Mouse (Mus musculus): ENCODE measurements around the gene Col1a1. TPM values are rescaled to one million over a fixed set of nuclear protein-coding genes. Genes with fewer than 3 reads are reported as not detected.
"Not testable (repeated sequence)": the region's sequence is repeated elsewhere in the genome, so short reads cannot be mapped to it uniquely, and the experiment has no call there.

Col1a1 gene
- polyA plus RNA-seq, 1 experiment from 2014 or later, result 569 TPM

GRCm38 (mm10) chr11:94967419-94967818 lies 31.4 kb downstream of the Col1a1 start, which contains the start of gene Hils1:
Gene Hils1 (plus strand): TSS chr11:94967593.
- Histone ChIP-seq H3K4me1 (no peaks in the 10 kb centered on the region), H3K36me3 (no peaks in the 10 kb centered on the region), H3K9ac (replicated peaks) (no peak within 1 kb of the TSS), H3K4me2 (replicated peaks) (no peak within 1 kb of the TSS), H3K4me3 (no peak within 1 kb of the TSS), H3K27me3 (peaks cover 16% of the 10 kb centered on the region), H3K9me3 (no peaks in the 10 kb centered on the region), H3K27ac (replicated peaks) (no peak within 1 kb of the TSS)
- 47% methylated on average over 4 of the region's 4 CpGs for WGBS
- no peak for ATAC-seq (ENCODE audit: low FRiP score, low read depth)

- H3K9me3 ChIP-seq, result no peaks in the 10 kb centered on the region
- H3K27ac ChIP-seq (replicated peaks), result no peak overlapping the region
- 77% methylated on average over 7 of the region's 7 CpGs for WGBS
- H3K4me1 ChIP-seq, result 0 out of 2 replicates have a peak, but pooled peaks cover 2% of the 10 kb centered on the region
- no peaks in the 10 kb centered on the region for H3K36me3 ChIP-seq
- H3K27me3 ChIP-seq, result peaks cover 21% of the 10 kb centered on the region
- no peak overlapping the region for H3K4me3 ChIP-seq
- no peak for ATAC-seq (ENCODE audit: low FRiP score, low read depth)
- no peak overlapping the region for H3K9ac ChIP-seq (replicated peaks)
- H3K4me2 ChIP-seq (replicated peaks), result no peak overlapping the region
These were observed 32.2 kb downstream of the Col1a1 start for GRCm38 (mm10) chr11:94968187-94968586.

GRCm38 (mm10) chr11:94969709-94970108 lies 33.7 kb downstream of the Col1a1 start:
- not testable (repeated sequence) for H3K9me3 ChIP-seq; H3K27ac ChIP-seq (replicated peaks); H3K4me3 ChIP-seq; H3K36me3 ChIP-seq; H3K4me2 ChIP-seq (replicated peaks); H3K9ac ChIP-seq (replicated peaks); H3K4me1 ChIP-seq; ATAC-seq (ENCODE audit: low FRiP score, low read depth)
- 93% methylated on average over 4 of the region's 4 CpGs for WGBS
- H3K27me3 ChIP-seq, result peaks cover 21% of the 10 kb centered on the region

GRCm38 (mm10) chr11:94970210-94970943 lies 34.4 kb downstream of the Col1a1 start:
- 0 out of 2 replicates have a peak, but pooled peaks cover 3% of the 10 kb centered on the region for H3K4me1 ChIP-seq
- peak; percentile 44; the same call in 1 of the 2 replicates for ATAC-seq (ENCODE audit: low FRiP score, low read depth)
- H3K36me3 ChIP-seq, result no peaks in the 10 kb centered on the region
- peaks cover 21% of the 10 kb centered on the region for H3K27me3 ChIP-seq
- H3K4me3 ChIP-seq, result no peak overlapping the region
- no peak overlapping the region for H3K4me2 ChIP-seq (replicated peaks)
- 69% methylated on average over 15 of the region's 15 CpGs for WGBS
- no peak overlapping the region for H3K27ac ChIP-seq (replicated peaks)
- no peak overlapping the region for H3K9ac ChIP-seq (replicated peaks)
- no peaks in the 10 kb centered on the region for H3K9me3 ChIP-seq

- Histone ChIP-seq H3K27me3 (peaks cover 21% of the 10 kb centered on the region), H3K9ac (replicated peaks) (no peak overlapping the region), H3K27ac (replicated peaks) (no peak overlapping the region), H3K4me3 (no peak overlapping the region), H3K9me3 (no peaks in the 10 kb centered on the region), H3K4me2 (replicated peaks) (no peak overlapping the region), H3K36me3 (no peaks in the 10 kb centered on the region), H3K4me1 (0 out of 2 replicates have a peak, but pooled peaks cover 3% of the 10 kb centered on the region)
- ATAC-seq (ENCODE audit: low FRiP score, low read depth), result no peak
- 66% methylated on average over 16 of the region's 16 CpGs for WGBS
These were observed 36.0 kb downstream of the Col1a1 start for GRCm38 (mm10) chr11:94971895-94972615.

- H3K36me3 ChIP-seq, result no peaks in the 10 kb centered on the region
- no peak overlapping the region for H3K9ac ChIP-seq (replicated peaks)
- no peak overlapping the region for H3K27ac ChIP-seq (replicated peaks)
- H3K4me2 ChIP-seq (replicated peaks), result no peak overlapping the region
- H3K4me1 ChIP-seq, result 0 out of 2 replicates have a peak, but pooled peaks cover 3% of the 10 kb centered on the region
- H3K4me3 ChIP-seq, result no peak overlapping the region
- no peak for ATAC-seq (ENCODE audit: low FRiP score, low read depth)
- WGBS, result 74% methylated on average over 5 of the region's 5 CpGs
- no peaks in the 10 kb centered on the region for H3K9me3 ChIP-seq
- peaks cover 21% of the 10 kb centered on the region for H3K27me3 ChIP-seq
These were observed 36.9 kb downstream of the Col1a1 start for GRCm38 (mm10) chr11:94972887-94973286.

- H3K4me2 ChIP-seq (replicated peaks), result no peak overlapping the region
- no peak overlapping the region for H3K27ac ChIP-seq (replicated peaks)
- H3K36me3 ChIP-seq, result no peaks in the 10 kb centered on the region
- ATAC-seq (ENCODE audit: low FRiP score, low read depth), result no peak
- peaks cover 7% of the 10 kb centered on the region; the same call in 1 of the 2 replicates for H3K4me1 ChIP-seq
- H3K9ac ChIP-seq (replicated peaks), result no peak overlapping the region
- peaks cover 21% of the 10 kb centered on the region for H3K27me3 ChIP-seq
- WGBS, result 42% methylated on average over 4 of the region's 4 CpGs
- H3K4me3 ChIP-seq, result no peak overlapping the region
- H3K9me3 ChIP-seq, result no peaks in the 10 kb centered on the region
These were observed 37.3 kb downstream of the Col1a1 start for GRCm38 (mm10) chr11:94973313-94973712.

- no peak for ATAC-seq (ENCODE audit: low FRiP score, low read depth)
- H3K4me2 ChIP-seq (replicated peaks), result no peak overlapping the region
These were observed 38.9 kb downstream of the Col1a1 start for GRCm38 (mm10) chr11:94974951-94975350.

GRCm38 (mm10) chr11:94976199-94976598 lies 40.2 kb downstream of the Col1a1 start, which contains the start of gene Sgca:
Gene Sgca (minus strand): TSS chr11:94976327.
- H3K4me2 ChIP-seq (replicated peaks), result no peak within 1 kb of the TSS
- no peak within 1 kb of the TSS for H3K27ac ChIP-seq (replicated peaks)
- no peak for ATAC-seq (ENCODE audit: low FRiP score, low read depth)
- H3K9me3 ChIP-seq, result no peaks in the 10 kb centered on the region
- WGBS, result 73% methylated on average over 5 of the region's 5 CpGs
- H3K27me3 ChIP-seq, result peaks cover 17% of the 10 kb centered on the region
- peaks cover 11% of the 10 kb centered on the region; the same call in 1 of the 2 replicates for H3K4me1 ChIP-seq
- H3K9ac ChIP-seq (replicated peaks), result no peak within 1 kb of the TSS
- H3K4me3 ChIP-seq, result no peak within 1 kb of the TSS
- no peaks in the 10 kb centered on the region for H3K36me3 ChIP-seq

More at GRCm38 (mm10) chr11:94974951-94975350, 38.9 kb downstream of the Col1a1 start:
- Histone ChIP-seq H3K36me3 (no peaks in the 10 kb centered on the region), H3K27me3 (peaks cover 21% of the 10 kb centered on the region), H3K4me1 (peaks cover 11% of the 10 kb centered on the region; the same call in 1 of the 2 replicates), H3K27ac (replicated peaks) (no peak overlapping the region), H3K9ac (replicated peaks) (no peak overlapping the region), H3K9me3 (no peaks in the 10 kb centered on the region), H3K4me3 (no peak overlapping the region)
- WGBS, result 87% methylated on average over 2 of the region's 2 CpGs

GRCm38 (mm10) chr11:94978178-94978915 lies 42.3 kb downstream of the Col1a1 start:
- ATAC-seq (ENCODE audit: low FRiP score, low read depth), result peak; percentile 71
- 50% methylated on average over 9 of the region's 9 CpGs for WGBS
- Histone ChIP-seq H3K36me3 (no peaks in the 10 kb centered on the region), H3K27ac (replicated peaks) (peak overlapping the region; percentile 86), H3K4me2 (replicated peaks) (peak overlapping the region; percentile 45), H3K4me3 (peak overlapping the region; percentile 18), H3K9me3 (no peaks in the 10 kb centered on the region), H3K27me3 (no peaks in the 10 kb centered on the region), H3K9ac (replicated peaks) (0 out of 2 replicates have a peak overlapping the region, but pooled peaks have one; percentile 24), H3K4me1 (peaks cover 8% of the 10 kb centered on the region; the same call in 1 of the 2 replicates)

- Histone ChIP-seq H3K4me3 (peak overlapping the region; percentile 18), H3K9me3 (no peaks in the 10 kb centered on the region), H3K9ac (replicated peaks) (0 out of 2 replicates have a peak overlapping the region, but pooled peaks have one; percentile 24), H3K4me1 (peaks cover 8% of the 10 kb centered on the region; the same call in 1 of the 2 replicates), H3K4me2 (replicated peaks) (peak overlapping the region; percentile 45), H3K27me3 (no peaks in the 10 kb centered on the region), H3K36me3 (no peaks in the 10 kb centered on the region), H3K27ac (replicated peaks) (peak overlapping the region; percentile 86)
- peak; percentile 96 for ATAC-seq (ENCODE audit: low FRiP score, low read depth)
- WGBS, result under 1% methylated on average over 20 of the region's 20 CpGs
These were observed 42.9 kb downstream of the Col1a1 start for GRCm38 (mm10) chr11:94978947-94979346.

Measured in midbrain, embryonic 12.5 days (tissue).